Mouse (Mus musculus): ENCODE measurements around the gene Ptges.

DNA sequence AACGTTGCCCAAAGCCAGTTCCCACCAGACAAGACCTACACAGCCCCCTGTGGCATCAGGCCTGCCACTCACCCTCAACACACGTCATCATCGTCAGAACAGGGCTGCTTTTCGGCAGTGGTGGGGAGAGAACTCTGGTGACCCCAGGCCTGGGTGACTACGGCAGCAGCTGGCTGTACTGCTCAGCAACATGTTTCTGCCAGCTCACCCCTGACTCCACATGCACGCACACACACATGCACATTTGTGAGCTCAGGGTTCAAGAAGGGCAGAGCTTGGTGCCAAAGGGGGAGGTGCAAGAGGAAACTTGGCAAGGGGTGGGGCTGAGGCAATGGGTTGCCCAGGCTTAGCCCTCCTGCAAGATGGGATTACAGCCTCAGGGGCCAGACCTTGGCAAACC, 32.4 kb downstream of the Ptges start:
- TF ChIP-seq GATA1 (IDR thresholded peaks at IDR 0.05; ENCODE audit: borderline replicate concordance, low read length) (no peak), CTCF (IDR thresholded peaks at IDR 0.05; ENCODE audit: low read depth, low read length) (no peak), POLR2AphosphoS5 (IDR thresholded peaks at IDR 0.05; ENCODE audit: insufficient replicate concordance, low read depth, low read length) (no peak), TAL1 (conservative IDR thresholded peaks at IDR 0.05; ENCODE audit: low read depth, low read length) (no peak), GATA2 (IDR thresholded peaks at IDR 0.05; ENCODE audit: borderline replicate concordance, low read depth, low read length) (no peak)
